Mouse (Mus musculus) left cerebral cortex, adult 18-20 months (tissue): ENCODE measurements around the gene Ntpcr. TPM values are rescaled to one million over a fixed set of nuclear protein-coding genes. Genes with fewer than 3 reads are reported as not detected.

Source experiments
- DNase-seq, 2 experiments: peaks; one replicate each; pipeline ENCODE4 v3.0.0; 2021 to 2022; ENCODE audit warnings: low spot score in 2 of 2, mixed read lengths in 1 of 2
- total RNA-seq, 2 experiments: library from RNA; stranded (reverse); gene quantifications; 2 replicates each; pipeline ENCODE4 v1.2.3; 2021

Gene Ntpcr
- total RNA-seq, 2 experiments from 2014 or later: 22.9 to 23.1 TPM

- DNase-seq: no peak
Observed at GRCm38 (mm10) chr8:125725037-125725820, 4.5 kb upstream of the Ntpcr start.

GRCm38 (mm10) chr8:125726143-125726542, 3.6 kb upstream of the Ntpcr start:
- no peak for DNase-seq

- DNase-seq: no peak
Observed at GRCm38 (mm10) chr8:125726986-125727385, 2.8 kb upstream of the Ntpcr start.

- DNase-seq: no peak
Observed at GRCm38 (mm10) chr8:125727797-125728196, 2.0 kb upstream of the Ntpcr start.

- DNase-seq: peak; percentile 88
Observed at GRCm38 (mm10) chr8:125733964-125734956, 4.5 kb downstream of the Ntpcr start.

GRCm38 (mm10) chr8:125738956-125739355, 9.2 kb downstream of the Ntpcr start:
- DNase-seq: no peak

GRCm38 (mm10) chr8:125740655-125741054, 10.9 kb downstream of the Ntpcr start:
- no peak for DNase-seq

GRCm38 (mm10) chr8:125741377-125741776, 11.6 kb downstream of the Ntpcr start:
- no peak for DNase-seq

GRCm38 (mm10) chr8:125741855-125742254, 12.1 kb downstream of the Ntpcr start:
- no peak for DNase-seq

- no peak for DNase-seq
Observed at GRCm38 (mm10) chr8:125742406-125742805, 12.6 kb downstream of the Ntpcr start.

- no peak for DNase-seq
Observed at GRCm38 (mm10) chr8:125744914-125745576, 15.3 kb downstream of the Ntpcr start.

- no peak for DNase-seq
Observed at GRCm38 (mm10) chr8:125747390-125747789, 17.6 kb downstream of the Ntpcr start.

- DNase-seq: no peak
Observed at GRCm38 (mm10) chr8:125750846-125751245, 21.1 kb downstream of the Ntpcr start.

- no peak for DNase-seq
Observed at GRCm38 (mm10) chr8:125755896-125756295, 26.1 kb downstream of the Ntpcr start.

GRCm38 (mm10) chr8:125756391-125757105, 26.8 kb downstream of the Ntpcr start:
- no peak for DNase-seq

- DNase-seq: no peak
Observed at GRCm38 (mm10) chr8:125757106-125757496, 27.3 kb downstream of the Ntpcr start.

- peak in 1 of 2 experiments; percentile 35 for DNase-seq
Observed at GRCm38 (mm10) chr8:125759022-125759421, 29.3 kb downstream of the Ntpcr start.

- no peak for DNase-seq
Observed at GRCm38 (mm10) chr8:125763066-125763786, 33.5 kb downstream of the Ntpcr start.

GRCm38 (mm10) chr8:125768079-125768478, 38.3 kb downstream of the Ntpcr start:
- no peak for DNase-seq

- DNase-seq: no peak
Observed at GRCm38 (mm10) chr8:125772300-125772699, 42.5 kb downstream of the Ntpcr start.
